Mouse (Mus musculus): ENCODE measurements at regions not wholly inside any gene's neighbourhood (a gene's known extent, or its start where the extent isn't known, plus 50 kb on each side); places are given as distances from the start of the nearest gene placed in this dataset.

DNA sequence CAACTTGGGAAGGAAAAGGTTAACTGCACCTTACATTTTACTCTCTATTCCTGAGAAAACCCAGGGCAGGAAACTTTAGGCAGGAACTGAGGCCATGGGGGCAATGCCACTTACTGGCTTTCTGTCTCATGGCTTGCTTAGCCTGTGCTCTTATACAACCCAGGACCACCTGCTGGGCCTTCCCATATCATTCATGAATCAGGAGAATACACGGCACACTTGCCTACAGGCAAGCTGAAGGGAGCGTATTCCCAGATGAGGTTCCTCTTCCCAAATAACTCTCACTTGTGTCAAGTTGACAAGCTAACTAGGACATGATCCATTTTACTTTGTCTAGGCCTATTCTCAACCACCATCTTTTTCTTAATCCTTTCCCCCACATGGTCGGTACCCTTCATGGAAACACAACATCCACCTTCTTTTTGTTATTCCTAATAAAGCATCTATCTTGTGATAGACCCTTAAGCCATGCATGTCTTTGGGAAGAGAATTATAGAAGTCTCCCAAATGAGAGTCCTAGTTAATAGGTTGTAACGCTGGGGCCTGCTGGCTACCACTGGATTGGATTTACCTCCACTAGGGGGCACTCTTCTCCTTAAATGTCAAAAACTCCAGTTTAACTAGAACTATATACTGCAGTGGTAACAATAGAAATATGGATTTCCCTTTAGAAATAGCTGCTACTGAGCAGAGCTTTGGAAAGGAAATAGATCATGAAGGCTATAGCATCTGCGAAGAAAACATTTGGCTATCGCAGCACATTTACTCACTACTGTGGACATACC is 373.2 kb upstream of the Gm10131 start:
- peak; percentile 41 for DNase-seq (ENCODE audit: low spot score)
- H3K9ac ChIP-seq (ENCODE audit: low read length): no peak overlapping the region
- no peak for TF ChIP-seq EP300 (optimal IDR thresholded peaks at IDR 0.05)
- TF ChIP-seq CTCF (IDR thresholded peaks at IDR 0.05; ENCODE audit: low read depth): peak; percentile 81
- no peaks in the 10 kb centered on the region for H3K9me3 ChIP-seq (ENCODE audit: control insufficient read depth, low read length)
- no peaks in the 10 kb centered on the region for H3K27me3 ChIP-seq (ENCODE audit: control insufficient read depth, insufficient read depth, low read length)
- no peak overlapping the region for H3K27ac ChIP-seq (replicated peaks)
- 61% methylated on average over 6 of the region's 6 CpGs for WGBS
- ATAC-seq (ENCODE audit: low FRiP score, low TSS enrichment): peak; percentile 72; the same call in 1 of the 2 replicates
- H3K4me1 ChIP-seq (replicated peaks; ENCODE audit: control insufficient read depth, insufficient read depth): no peaks in the 10 kb centered on the region
- H3K4me2 ChIP-seq (replicated peaks; ENCODE audit: low read depth): no peak overlapping the region
- no peaks in the 10 kb centered on the region for H3K36me3 ChIP-seq (ENCODE audit: control insufficient read depth, insufficient read depth, low read length)
- H3K4me3 ChIP-seq (ENCODE audit: low read depth, low read length): no peak overlapping the region

DNA sequence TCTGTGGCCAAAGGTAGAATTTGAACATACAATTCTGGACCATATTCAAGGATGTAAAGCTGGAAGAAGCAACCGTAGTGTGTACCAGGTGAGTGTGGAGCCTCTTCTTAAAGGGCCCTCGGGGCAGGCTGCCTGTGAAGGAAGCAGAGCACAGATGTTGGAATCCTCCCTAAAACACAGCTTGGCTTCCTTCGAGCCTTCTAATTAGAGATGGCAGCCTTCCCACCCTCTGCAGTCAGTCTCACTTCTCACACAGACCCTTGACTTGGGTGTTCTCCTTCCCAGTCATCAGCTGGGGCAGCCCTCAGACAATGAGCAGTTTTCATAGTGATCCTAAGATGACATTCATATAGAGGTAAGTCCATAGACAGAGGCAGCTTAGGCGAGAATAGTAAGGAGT is 371.7 kb upstream of the Gm10131 start:
- Histone ChIP-seq H3K9ac (ENCODE audit: low read length) (no peak overlapping the region), H3K27ac (replicated peaks) (no peak overlapping the region), H3K4me3 (ENCODE audit: low read depth, low read length) (no peak overlapping the region), H3K27me3 (ENCODE audit: control insufficient read depth, insufficient read depth, low read length) (no peaks in the 10 kb centered on the region), H3K4me2 (replicated peaks; ENCODE audit: low read depth) (no peak overlapping the region), H3K4me1 (replicated peaks; ENCODE audit: control insufficient read depth, insufficient read depth) (no peaks in the 10 kb centered on the region), H3K9me3 (ENCODE audit: control insufficient read depth, low read length) (no peaks in the 10 kb centered on the region), H3K36me3 (ENCODE audit: control insufficient read depth, insufficient read depth, low read length) (no peaks in the 10 kb centered on the region)
- TF ChIP-seq EP300 (optimal IDR thresholded peaks at IDR 0.05) (no peak), CTCF (IDR thresholded peaks at IDR 0.05; ENCODE audit: low read depth) (no peak)
- DNase-seq (ENCODE audit: low spot score): no peak
- no peak for ATAC-seq (ENCODE audit: low FRiP score, low TSS enrichment)
- WGBS: 77% methylated on average over 4 of the region's 4 CpGs

DNA sequence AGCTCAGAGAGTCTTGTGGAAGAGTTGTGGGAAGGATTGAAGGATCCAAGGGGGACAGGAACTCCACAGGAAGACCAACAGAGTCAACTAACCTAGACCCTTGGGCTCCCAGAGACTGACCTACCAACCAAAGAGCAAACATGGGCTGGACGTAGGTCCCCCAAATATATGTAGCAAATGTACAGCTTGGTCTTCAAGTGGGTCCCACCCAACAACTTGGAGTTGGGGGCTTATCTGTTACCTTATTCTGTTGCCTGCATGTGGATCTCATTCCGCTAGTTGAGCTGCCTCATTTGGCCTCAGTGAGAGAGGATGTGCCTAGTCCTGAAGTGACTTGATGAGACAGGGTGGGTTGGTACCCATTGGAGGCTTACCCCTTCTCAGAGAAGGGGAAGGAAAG is 371.1 kb upstream of the Gm10131 start:
- no peaks in the 10 kb centered on the region for H3K36me3 ChIP-seq (ENCODE audit: control insufficient read depth, insufficient read depth, low read length)
- ATAC-seq (ENCODE audit: low FRiP score, low TSS enrichment) (no peak), DNase-seq (ENCODE audit: low spot score) (no peak)
- no peaks in the 10 kb centered on the region for H3K27me3 ChIP-seq (ENCODE audit: control insufficient read depth, insufficient read depth, low read length)
- WGBS: 86% methylated on average over 2 of the region's 2 CpGs
- no peaks in the 10 kb centered on the region for H3K9me3 ChIP-seq (ENCODE audit: control insufficient read depth, low read length)
- no peaks in the 10 kb centered on the region for H3K4me1 ChIP-seq (replicated peaks; ENCODE audit: control insufficient read depth, insufficient read depth)
- no peak overlapping the region for H3K4me3 ChIP-seq (ENCODE audit: low read depth, low read length)
- H3K4me2 ChIP-seq (replicated peaks; ENCODE audit: low read depth): no peak overlapping the region
- no peak overlapping the region for H3K9ac ChIP-seq (ENCODE audit: low read length)
- TF ChIP-seq EP300 (optimal IDR thresholded peaks at IDR 0.05) (no peak), CTCF (IDR thresholded peaks at IDR 0.05; ENCODE audit: low read depth) (no peak)
- H3K27ac ChIP-seq (replicated peaks): no peak overlapping the region

DNA sequence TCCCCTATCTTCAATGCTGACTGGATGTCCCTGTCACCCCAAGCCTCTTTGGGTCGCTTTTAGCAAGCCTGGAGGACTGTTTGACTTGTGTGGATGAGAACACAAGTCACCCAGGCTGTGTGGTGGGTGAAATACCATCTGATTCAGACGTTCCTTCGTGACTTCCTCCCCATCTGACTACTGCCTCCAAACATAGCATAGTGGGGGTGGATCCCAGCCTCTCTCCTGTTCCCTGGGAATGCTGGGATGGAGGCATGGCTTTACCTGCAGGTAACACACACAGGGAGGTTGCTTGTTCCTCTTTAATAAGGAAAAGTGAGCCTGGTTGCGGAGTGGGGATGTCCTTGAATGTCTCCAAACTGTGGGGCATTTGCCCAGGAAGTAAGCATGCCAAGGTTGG is 369.0 kb upstream of the Gm10131 start:
- Histone ChIP-seq H3K27me3 (ENCODE audit: control insufficient read depth, insufficient read depth, low read length) (no peaks in the 10 kb centered on the region), H3K9ac (ENCODE audit: low read length) (no peak overlapping the region), H3K4me1 (replicated peaks; ENCODE audit: control insufficient read depth, insufficient read depth) (no peaks in the 10 kb centered on the region), H3K9me3 (ENCODE audit: control insufficient read depth, low read length) (no peaks in the 10 kb centered on the region), H3K4me2 (replicated peaks; ENCODE audit: low read depth) (no peak overlapping the region), H3K27ac (replicated peaks) (no peak overlapping the region), H3K36me3 (ENCODE audit: control insufficient read depth, insufficient read depth, low read length) (no peaks in the 10 kb centered on the region), H3K4me3 (ENCODE audit: low read depth, low read length) (no peak overlapping the region)
- ATAC-seq (ENCODE audit: low FRiP score, low TSS enrichment) (no peak), DNase-seq (ENCODE audit: low spot score) (no peak)
- WGBS: 77% methylated on average over 4 of the region's 4 CpGs
- no peak for TF ChIP-seq CTCF (IDR thresholded peaks at IDR 0.05; ENCODE audit: low read depth)
- TF ChIP-seq EP300 (optimal IDR thresholded peaks at IDR 0.05): no peak

DNA sequence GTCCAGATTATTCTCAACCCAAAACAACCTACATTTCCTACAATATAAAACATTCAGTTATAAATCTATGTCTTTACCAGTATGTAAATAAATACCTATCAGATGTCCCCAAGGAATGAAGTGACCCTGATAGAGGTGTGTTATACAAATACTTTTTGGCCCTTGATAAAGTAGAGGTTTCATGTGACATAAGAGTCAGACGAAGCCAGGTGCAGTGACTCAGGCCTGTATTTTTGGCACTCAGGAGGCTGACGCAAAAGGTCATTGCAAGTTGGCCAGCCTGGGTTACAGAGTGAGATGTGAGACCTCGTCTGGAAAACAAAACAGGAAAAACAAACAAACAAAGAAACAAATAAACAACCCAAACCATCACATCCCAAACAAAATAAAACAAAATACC is 367.4 kb upstream of the Gm10131 start:
- Histone ChIP-seq H3K9me3 (ENCODE audit: control insufficient read depth, low read length) (no peaks in the 10 kb centered on the region), H3K36me3 (ENCODE audit: control insufficient read depth, insufficient read depth, low read length) (no peaks in the 10 kb centered on the region)

DNA sequence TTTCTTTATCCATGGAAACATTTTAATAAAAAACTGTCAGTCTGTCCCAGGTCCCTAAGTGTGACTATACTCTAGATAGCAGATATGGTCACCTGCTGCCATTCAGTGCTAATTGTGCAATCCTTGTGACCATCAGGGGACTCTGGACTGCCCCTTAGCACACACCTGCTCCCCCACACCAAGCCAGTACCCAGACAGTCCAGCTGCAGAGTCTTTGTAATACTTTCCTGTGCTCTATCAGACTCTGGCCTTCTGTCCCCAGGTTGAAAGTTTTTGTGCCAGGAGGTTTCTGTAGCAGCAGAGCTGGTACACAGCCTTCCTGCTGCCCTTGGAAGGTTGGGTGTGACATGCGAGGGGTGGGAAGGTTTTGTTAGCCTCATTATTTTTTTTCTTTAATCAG is 366.9 kb upstream of the Gm10131 start:
- 60% methylated on average over 1 of the region's 1 CpGs for WGBS
- DNase-seq (ENCODE audit: low spot score) (no peak), ATAC-seq (ENCODE audit: low FRiP score, low TSS enrichment) (0 out of 2 replicates have a peak, but pooled peaks have one; percentile 45)

More for the DNA sequence above, 367.4 kb upstream of the Gm10131 start:
- no peak overlapping the region for H3K4me3 ChIP-seq (ENCODE audit: low read depth, low read length)
- TF ChIP-seq EP300 (optimal IDR thresholded peaks at IDR 0.05) (no peak), CTCF (IDR thresholded peaks at IDR 0.05; ENCODE audit: low read depth) (no peak)
- no peak overlapping the region for H3K9ac ChIP-seq (ENCODE audit: low read length)
- no peak overlapping the region for H3K27ac ChIP-seq (replicated peaks)
- ATAC-seq (ENCODE audit: low FRiP score, low TSS enrichment): peak; percentile 33
- WGBS: 47% methylated on average over 3 of the region's 3 CpGs
- H3K4me2 ChIP-seq (replicated peaks; ENCODE audit: low read depth): no peak overlapping the region
- H3K4me1 ChIP-seq (replicated peaks; ENCODE audit: control insufficient read depth, insufficient read depth): no peaks in the 10 kb centered on the region
- DNase-seq (ENCODE audit: low spot score): peak; percentile 38
- no peaks in the 10 kb centered on the region for H3K27me3 ChIP-seq (ENCODE audit: control insufficient read depth, insufficient read depth, low read length)

More for the DNA sequence above, 366.9 kb upstream of the Gm10131 start:
- Histone ChIP-seq H3K4me1 (replicated peaks; ENCODE audit: control insufficient read depth, insufficient read depth) (no peaks in the 10 kb centered on the region), H3K27ac (replicated peaks) (no peak overlapping the region), H3K9me3 (ENCODE audit: control insufficient read depth, low read length) (no peaks in the 10 kb centered on the region), H3K4me3 (ENCODE audit: low read depth, low read length) (no peak overlapping the region), H3K9ac (ENCODE audit: low read length) (no peak overlapping the region), H3K27me3 (ENCODE audit: control insufficient read depth, insufficient read depth, low read length) (no peaks in the 10 kb centered on the region), H3K4me2 (replicated peaks; ENCODE audit: low read depth) (no peak overlapping the region), H3K36me3 (ENCODE audit: control insufficient read depth, insufficient read depth, low read length) (no peaks in the 10 kb centered on the region)
- no peak for TF ChIP-seq CTCF (IDR thresholded peaks at IDR 0.05; ENCODE audit: low read depth)
- TF ChIP-seq EP300 (optimal IDR thresholded peaks at IDR 0.05): no peak

Measured in stomach, postnatal 0 days (tissue).